Mouse (Mus musculus) kidney, adult 2 months (tissue): ENCODE results near the gene Slc39a12.

ENCODE experiments used
- CTCF ChIP-seq: fragments of 200-500 bp; conservative IDR thresholded peaks from 2 replicates; pipeline ENCODE4 v1.5.1; 2011; ENCODE audit warnings: low read depth, mild to moderate bottlenecking, control low read depth, low read length, moderate library complexity, mixed read lengths; ENCODE audit not compliant: insufficient read depth, insufficient read length
- POLR2A ChIP-seq: fragments of 200-500 bp; IDR thresholded peaks from one replicate; pipeline ENCODE4 v1.6.1; 2011; ENCODE audit warnings: low read depth, low read length, control low read depth

DNA sequence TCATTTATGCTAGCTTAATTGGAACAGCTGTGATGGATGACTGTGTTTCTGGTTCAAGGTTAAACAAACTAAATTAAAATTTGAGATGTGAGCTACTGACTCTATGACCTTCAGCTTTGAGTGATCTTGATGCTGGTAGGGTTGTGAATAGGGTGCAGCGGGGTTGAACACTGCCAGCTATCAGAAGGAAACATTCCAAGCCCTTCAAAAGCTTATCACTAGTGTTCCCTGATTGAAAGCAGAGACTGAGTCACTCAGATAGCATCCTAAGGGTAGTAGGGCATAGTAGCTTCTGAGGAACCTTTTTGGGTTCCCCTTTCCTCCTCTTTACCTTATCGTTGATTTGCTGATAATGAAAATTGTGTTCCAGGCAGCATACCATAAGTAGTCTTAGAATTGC, 108.0 kb downstream of the Slc39a12 start:
- TF ChIP-seq CTCF (no peak), POLR2A (no peak)
